Comparison of ENCODE assay signal across 17 mouse cellular contexts in the genomic region with DNA sequence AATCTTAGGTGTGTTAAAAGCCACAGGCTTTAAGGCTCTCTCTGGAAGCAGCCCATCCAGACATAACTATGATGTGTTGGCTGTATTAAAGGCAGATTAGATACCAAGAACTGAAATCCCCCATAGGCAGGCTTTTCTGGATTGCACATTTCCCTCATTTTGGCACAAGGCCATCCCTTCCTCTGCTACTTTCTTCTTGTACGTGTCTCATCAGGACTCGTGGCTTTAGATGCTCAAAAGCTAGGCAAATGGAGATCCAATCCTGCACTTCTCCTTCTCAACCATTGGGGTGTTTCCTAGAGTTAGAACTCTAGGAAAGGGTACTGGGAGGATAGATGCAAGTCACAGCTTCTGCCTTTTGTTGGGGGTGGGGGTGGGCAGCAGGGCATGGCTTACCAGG.
"Had no signal": no experiment of that assay in that cellular context is flagged by ENCODE, and none has a peak within 500 bp of the region (broad histone marks: within the 10 kb centered on the region; RNA-seq: fewer than 3 reads in every experiment).

No protein-coding gene starts in this region.

- H3K27ac ChIP-seq: limb, embryonic 13.5 days; liver, embryonic 13.5 days; lung, embryonic 15.5 days; macrophage; midbrain, embryonic 13.5 days; neural tube, embryonic 13.5 days; stomach, embryonic 15.5 days had no signal

- ATAC-seq: midbrain, embryonic 13.5 days had no signal

- DNase-seq: kidney, adult 18-20 months; kidney, adult 9 months; kidney, postnatal 14 days; kidney, postnatal 4 days; left cerebral cortex, postnatal 4 days; liver, embryonic 13.5 days; retina, postnatal 1 day; right cerebral cortex, postnatal 25 days; spleen, adult 18-20 months; thymus, postnatal 25 days had no signal

- H3K4me1 ChIP-seq: limb, embryonic 13.5 days; liver, embryonic 13.5 days; lung, embryonic 15.5 days; neural tube, embryonic 13.5 days; stomach, embryonic 15.5 days had no signal

- H3K4me2 ChIP-seq: limb, embryonic 13.5 days; liver, embryonic 13.5 days; lung, embryonic 15.5 days; midbrain, embryonic 13.5 days; neural tube, embryonic 13.5 days; stomach, embryonic 15.5 days had no signal

- H3K9ac ChIP-seq: limb, embryonic 13.5 days; liver, embryonic 13.5 days; lung, embryonic 15.5 days; midbrain, embryonic 13.5 days; neural tube, embryonic 13.5 days; stomach, embryonic 15.5 days had no signal

- H3K27me3 ChIP-seq: limb, embryonic 13.5 days; liver, embryonic 13.5 days; lung, embryonic 15.5 days; midbrain, embryonic 13.5 days; neural tube, embryonic 13.5 days; stomach, embryonic 15.5 days had no signal

- H3K36me3 ChIP-seq: liver, embryonic 13.5 days; lung, embryonic 15.5 days; midbrain, embryonic 13.5 days; neural tube, embryonic 13.5 days; stomach, embryonic 15.5 days had no signal

- H3K4me3 ChIP-seq: limb, embryonic 13.5 days; liver, embryonic 13.5 days; lung, embryonic 15.5 days; midbrain, embryonic 13.5 days; myocyte; neural tube, embryonic 13.5 days; stomach, embryonic 15.5 days had no signal

- H3K9me3 ChIP-seq: limb, embryonic 13.5 days; liver, embryonic 13.5 days; lung, embryonic 15.5 days; midbrain, embryonic 13.5 days; neural tube, embryonic 13.5 days; stomach, embryonic 15.5 days had no signal
